Mouse (Mus musculus): ENCODE results near the gene Col5a1. TPM values are rescaled to one million over a fixed set of nuclear protein-coding genes. Genes with fewer than 3 reads are reported as not detected.

Col5a1 gene
- total RNA-seq (2023) = not detected

DNA sequence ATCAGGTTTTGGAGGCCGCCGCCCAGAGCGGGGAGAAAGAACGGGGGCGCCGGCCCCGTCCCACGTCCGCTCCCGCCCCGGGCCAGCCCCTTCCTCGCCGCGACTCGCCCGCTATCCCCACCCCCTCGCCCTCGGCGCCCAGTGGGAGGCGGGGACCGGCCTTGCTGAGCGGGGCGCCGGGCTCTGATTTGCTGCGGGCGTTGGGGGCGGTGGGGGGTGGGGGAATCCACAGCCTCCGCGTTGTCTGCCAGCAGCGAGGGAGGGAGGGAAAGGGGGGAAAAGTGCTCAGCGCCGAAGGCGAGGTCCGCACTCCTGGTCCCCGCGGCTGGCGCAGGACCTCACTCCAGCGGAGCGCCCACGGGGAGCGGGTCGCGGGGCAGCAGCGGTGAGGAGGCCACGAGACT, at the start of gene Col5a1:
TSS of gene Col5a1 (plus strand) at position 278 of the 404 bp plus-strand sequence.

DNA sequence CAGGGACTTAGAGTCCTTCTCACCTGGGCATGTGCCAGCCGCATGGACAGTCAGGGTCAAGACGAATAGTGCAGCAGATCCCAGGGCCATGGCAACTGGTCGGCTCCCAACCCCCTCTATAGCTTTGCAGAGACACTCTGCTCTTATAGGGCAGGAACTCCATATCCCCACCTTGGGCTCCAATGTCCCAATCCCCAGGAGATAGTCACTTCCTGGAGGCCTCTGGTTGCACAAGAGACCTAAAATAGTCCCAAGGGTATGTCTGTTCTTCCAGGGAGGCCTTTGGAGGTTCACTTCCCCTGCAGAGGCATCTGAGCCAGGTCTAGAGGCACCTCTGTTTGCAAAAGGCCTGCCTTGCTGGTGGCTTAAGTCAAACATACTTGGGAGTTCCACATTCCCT, 198.5 kb downstream of the Col5a1 start, which contains the start of gene Fcnb:
TSS of gene Fcnb (minus strand) at position 118 of the 400 bp plus-strand sequence.

Other genes starting within 250 kb of the Col5a1 start
- gene Rxra, start 210.0 kb upstream of the Col5a1 start, total RNA-seq (2023) = 10.3 TPM
- gene Fcnb, start 198.5 kb downstream of the Col5a1 start, total RNA-seq (2023) = not detected